Mouse (Mus musculus) spleen, embryonic (tissue): ENCODE measurements around the gene Klhl4.

ENCODE experiments used
- CTCF ChIA-PET: fragments of 350-600 bp; sonication (Branson Sonifier 250); formaldehyde crosslinking; loops from one replicate; lab custom pipeline; 2022; lab: Charles Lee

Klhl4 gene

DNA sequence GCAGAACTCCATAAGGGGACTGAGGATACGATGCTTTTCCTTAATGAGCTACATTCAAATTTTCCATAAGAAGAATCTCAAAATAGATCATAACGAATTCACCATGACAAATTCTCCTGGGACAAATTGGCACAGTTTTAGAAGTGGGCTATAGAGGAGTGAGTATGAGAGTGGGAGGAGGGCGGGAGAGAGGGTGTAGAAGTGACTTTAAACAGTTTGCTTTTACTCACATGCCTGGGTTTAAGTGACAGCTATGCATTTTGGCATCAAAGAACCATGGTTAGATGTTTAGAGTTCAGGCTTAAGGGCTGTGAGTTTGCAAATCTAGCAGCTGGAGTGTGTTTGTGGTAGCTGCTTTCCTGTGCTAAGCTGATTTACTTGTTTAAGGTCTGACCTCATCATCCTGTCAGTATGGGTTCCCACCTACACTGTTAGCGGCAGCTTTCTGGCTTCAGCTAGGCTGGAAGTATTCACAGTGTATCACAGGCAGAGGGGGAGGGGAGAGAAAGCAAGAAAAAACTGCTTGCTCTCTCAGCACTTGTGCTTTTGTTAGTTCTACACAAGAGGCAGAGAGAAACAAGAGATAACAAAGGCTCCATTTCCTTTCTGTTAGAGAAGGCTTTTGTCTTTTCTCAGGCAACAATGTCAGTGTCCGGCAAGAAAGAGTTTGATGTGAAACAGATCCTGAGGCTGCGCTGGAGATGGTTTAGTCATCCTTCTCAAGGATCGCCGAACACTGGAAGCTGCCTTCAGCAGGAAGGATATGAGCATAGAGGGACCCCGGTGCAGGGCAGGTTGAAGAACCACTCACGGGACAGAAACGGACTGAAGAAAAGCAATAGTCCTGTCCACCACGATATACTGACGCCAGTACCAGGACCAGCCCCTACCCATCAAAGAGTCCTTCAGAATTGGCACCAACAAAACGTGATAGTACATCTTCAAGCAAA is at the start of gene Klhl4:
Klhl4 (plus strand) TSS at position 552 of the 950 bp plus-strand sequence.
- CTCF ChIA-PET = no interaction called here

DNA sequence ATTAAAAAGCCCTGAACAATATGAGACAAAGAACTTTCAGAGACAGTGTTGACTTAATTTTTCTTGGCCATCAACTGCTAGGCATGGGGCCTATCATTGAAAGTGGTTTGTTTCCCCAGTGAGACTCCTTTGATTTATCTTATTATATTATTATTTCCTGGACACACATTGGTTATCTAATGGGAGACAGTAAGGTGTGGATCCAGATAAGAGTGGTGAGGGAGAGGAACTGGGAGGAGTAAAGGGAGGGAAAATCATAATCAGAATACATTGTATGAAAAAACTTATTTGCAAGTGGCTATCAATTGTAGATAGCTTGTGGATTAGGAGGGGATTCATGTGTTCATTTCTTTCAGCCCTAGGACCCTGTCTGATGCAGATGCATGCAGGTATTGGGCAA is 10.0 kb downstream of the Klhl4 start:
- CTCF ChIA-PET = no interaction called here

DNA sequence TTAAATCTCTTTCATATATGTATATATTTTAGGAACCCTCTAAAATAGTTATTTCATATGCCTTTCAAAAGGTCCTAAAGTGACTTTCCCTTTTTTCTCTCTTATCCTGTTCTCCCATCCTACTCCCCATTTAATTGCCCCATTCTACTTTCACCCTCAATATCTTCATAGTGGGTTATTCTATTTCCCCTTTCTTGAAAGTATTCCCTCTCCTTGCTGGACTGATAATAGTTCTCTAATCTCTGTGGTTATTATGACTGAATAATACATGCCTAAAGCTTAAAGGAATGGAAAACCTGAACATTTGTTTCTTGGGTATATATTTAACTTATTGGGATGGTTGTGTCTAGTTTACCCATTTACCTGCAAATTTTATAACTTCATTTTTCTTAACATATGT is 12.6 kb downstream of the Klhl4 start:
- CTCF ChIA-PET = no interaction called here

DNA sequence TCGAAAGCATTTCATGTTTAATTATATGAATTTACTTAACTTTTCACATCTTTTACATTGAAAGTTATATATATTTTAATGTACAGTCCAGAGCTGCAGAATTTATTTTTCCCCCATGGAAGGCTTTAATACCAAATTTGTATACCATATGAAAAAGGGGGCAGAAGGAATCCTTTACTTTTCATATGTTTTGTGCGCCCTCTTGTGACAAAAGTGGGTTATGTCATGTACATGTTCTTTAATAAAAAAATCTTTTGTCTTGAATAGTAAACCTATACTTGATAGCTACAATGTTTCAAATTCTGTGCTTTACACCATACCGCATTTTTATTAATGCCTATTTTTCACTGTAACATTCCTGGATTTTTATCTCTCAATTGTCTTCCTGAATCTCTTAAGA is 84.0 kb downstream of the Klhl4 start:
- CTCF ChIA-PET = no interaction called here

DNA sequence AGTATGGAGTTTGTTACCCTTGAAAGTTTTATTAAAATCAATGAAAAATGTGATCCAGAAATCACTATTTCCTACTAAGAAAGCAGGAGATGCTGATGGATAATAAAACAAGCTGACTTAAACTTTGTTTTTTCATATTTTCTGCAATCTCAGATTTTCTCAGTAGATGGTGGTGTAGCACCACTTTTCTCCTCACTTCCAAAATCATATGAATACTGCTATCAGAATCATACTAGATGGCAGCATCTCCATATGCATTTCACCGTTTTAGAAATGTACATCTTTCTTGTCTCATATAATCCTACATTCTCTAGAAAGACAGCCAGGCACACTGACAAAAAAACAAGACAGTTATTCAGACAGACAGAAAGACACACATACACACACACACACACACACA is 108.2 kb downstream of the Klhl4 start:
- CTCF ChIA-PET = no interaction called here
